In the genomic region with DNA sequence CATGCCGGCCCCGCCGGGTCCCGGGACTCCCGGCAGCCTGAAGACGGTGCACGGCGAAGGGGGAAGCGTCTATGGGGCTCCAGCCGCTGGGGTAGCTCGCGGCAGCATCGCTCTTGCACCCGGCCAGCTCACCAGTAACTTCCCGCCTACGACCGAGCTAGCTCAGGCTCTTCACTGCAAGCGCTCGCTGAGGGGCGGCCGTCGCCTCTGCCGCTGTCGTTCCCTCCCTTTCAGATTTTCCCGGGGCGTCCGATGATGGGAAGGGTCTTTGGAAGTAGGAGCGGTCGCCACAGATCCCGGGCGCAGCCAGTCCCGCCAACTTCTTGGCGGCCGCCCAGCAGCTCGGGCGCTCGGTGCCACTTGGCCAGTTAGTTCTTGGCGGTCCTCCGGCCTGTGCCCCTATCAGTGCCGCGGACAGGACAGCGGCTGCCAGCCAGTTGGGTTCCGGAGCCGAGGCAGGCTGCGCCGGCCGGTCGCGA, we compare ENCODE assay signal across 8 mouse cellular contexts. TPM values are rescaled to one million over a fixed set of nuclear protein-coding genes. Genes with fewer than 3 reads are reported as not detected.
DNase-seq lines count a peak whose midpoint lies in the region; ATAC-seq lines count a peak whose summit lies in the region.

No protein-coding gene starts in this region.

- ATAC-seq in forebrain, embryonic 16.5 days = peak; percentile 47

- H3K4me1 ChIP-seq in forebrain, embryonic 16.5 days (replicated peaks; ENCODE audit: control insufficient read depth, insufficient read depth, low read length) = peaks cover 12% of the 10 kb centered on the region

- H3K27me3 ChIP-seq in forebrain, embryonic 16.5 days (replicated peaks; ENCODE audit: control insufficient read depth, insufficient read depth, low read length) = peaks cover 14% of the 10 kb centered on the region

- H3K9ac ChIP-seq in forebrain, embryonic 16.5 days (replicated peaks; ENCODE audit: low read depth, low read length) = peak overlapping the region; percentile 85

- no peaks in the 10 kb centered on the region for H3K36me3 ChIP-seq in forebrain, embryonic 16.5 days (ENCODE audit: control insufficient read depth, insufficient read depth)

- WGBS in forebrain, embryonic 16.5 days = under 1% methylated on average over 47 of the region's 49 CpGs

- H3K9me3 ChIP-seq in forebrain, embryonic 16.5 days (ENCODE audit: control insufficient read depth, low read length) = no peaks in the 10 kb centered on the region

- peak overlapping the region; percentile 48 for H3K4me3 ChIP-seq in forebrain, embryonic 16.5 days (replicated peaks; ENCODE audit: low read length)

- peak overlapping the region; percentile 94 for H3K4me2 ChIP-seq in forebrain, embryonic 16.5 days (ENCODE audit: low read length)

- DNase-seq in layer of hippocampus, adult 11-12 months (ENCODE audit: low spot score) = peak; percentile 35
- no peak for DNase-seq in layer of hippocampus, adult 8-10 months (ENCODE audit: low spot score in 2 of 2)
- peak; percentile 66 to 82 for DNase-seq in cerebellum, adult 18-20 months
- DNase-seq in heart, postnatal 4 days = peak; percentile 78
- DNase-seq in layer of hippocampus, postnatal 10 days (ENCODE audit: low spot score in 2 of 2) = peak; percentile 60 to 74
- DNase-seq in lung, postnatal 10 days = peak; percentile 65
- DNase-seq in ovary, postnatal 14 days (ENCODE audit: low spot score) = peak; percentile 43

- peak overlapping the region; percentile 26 for H3K27ac ChIP-seq in forebrain, embryonic 16.5 days (ENCODE audit: low read length)

RNA-seq across cellular contexts. Expression of gene Cdkn2c, which starts 1.0 kb away (rescaled TPM):
- total RNA-seq in layer of hippocampus, adult 8-10 months (2022) = 1 to 10 TPM; 2.6 to 4.1 (median 3.0) TPM
- polyA plus RNA-seq in forebrain, embryonic 16.5 days (2015; fragmentation: Nextera tagmentation; extraction: Ambion mirVana) = 8.0 and 11.9 TPM in 2 replicates
- 10 to 100 TPM; 61.2 to 65.6 TPM for total RNA-seq in heart, postnatal 4 days (2021)
- total RNA-seq in layer of hippocampus, postnatal 10 days (2021) = 1 to 10 TPM; 6.7 to 8.5 TPM

RNA-seq across cellular contexts. Expression of gene Faf1, which starts 10.4 kb away (rescaled TPM):
- 10 to 100 TPM; 22.9 to 26.6 (median 24.3) TPM for total RNA-seq in layer of hippocampus, adult 8-10 months (2022)
- polyA plus RNA-seq in forebrain, embryonic 16.5 days (2015; fragmentation: Nextera tagmentation; extraction: Ambion mirVana) = 28.3 and 32.1 TPM in 2 replicates
- total RNA-seq in heart, postnatal 4 days (2021) = 10 to 100 TPM; 34.0 to 34.6 TPM
- 10 to 100 TPM; 31.6 to 33.7 TPM for total RNA-seq in layer of hippocampus, postnatal 10 days (2021)

Comparison
In these comparisons a context has a peak if more than half of its experiments do, and no peak if none do; other contexts are left out.
1. DNase-seq: peak in layer of hippocampus, adult 11-12 months (single experiment), cerebellum, adult 18-20 months (2 of 2), heart, postnatal 4 days (single experiment), layer of hippocampus, postnatal 10 days (2 of 2), lung, postnatal 10 days (single experiment) and ovary, postnatal 14 days (single experiment); none in layer of hippocampus, adult 8-10 months (0 of 2).
2. RNA of gene Cdkn2c, which starts 1.0 kb away (total RNA-seq): 61.2 to 65.6 TPM in heart, postnatal 4 days; 6.7 to 8.5 TPM in layer of hippocampus, postnatal 10 days and 2.6 to 4.1 TPM in layer of hippocampus, adult 8-10 months; every median in the first group is over 4 times any median in the second.